Mouse (Mus musculus) heart, postnatal 36 days (tissue): Measurements from ENCODE around the gene 2610528J11Rik. TPM values are rescaled to one million over a fixed set of nuclear protein-coding genes. Genes with fewer than 3 reads are reported as not detected.

ENCODE experiments used
- total RNA-seq, 2 experiments: library from RNA; stranded (reverse); gene quantifications; 2 replicates each; pipeline ENCODE4 v1.2.3; 2021

The 2610528J11Rik gene
- total RNA-seq, 2 experiments from 2014 or later = not detected

Other genes with a start within 250 kb of the 2610528J11Rik start
- gene Ptprf, start 235.6 kb upstream of the 2610528J11Rik start, total RNA-seq = 1 to 10 TPM; 7.5 to 9.2 TPM
- gene Szt2, start 117.7 kb upstream of the 2610528J11Rik start, total RNA-seq = 10 to 100 TPM; 11.2 to 12.9 TPM
- gene Med8, start 117.7 kb upstream of the 2610528J11Rik start, total RNA-seq = 10 to 100 TPM; 36.7 to 44.2 TPM
- gene Elovl1, start 98.9 kb upstream of the 2610528J11Rik start, total RNA-seq = 10 to 100 TPM; 18.4 to 22.0 TPM
- gene Cdc20, start 89.6 kb upstream of the 2610528J11Rik start, total RNA-seq = 1 to 10 TPM; 1.8 to 2.4 TPM
- under 1 TPM; 0.16 to 0.17 TPM for gene Mpl, start 69.5 kb upstream of the 2610528J11Rik start, total RNA-seq
- gene Tie1, start 36.9 kb upstream of the 2610528J11Rik start, total RNA-seq = 10 to 100 TPM; 66.5 to 81.4 TPM
- gene Tmem125, start 17.0 kb downstream of the 2610528J11Rik start, total RNA-seq = under 1 TPM in 1 of 2 experiments, not detected in 1; 0.33 TPM
- gene Cfap57, start 93.8 kb downstream of the 2610528J11Rik start, total RNA-seq = under 1 TPM in 1 of 2 experiments, not detected in 1; 0.05 TPM
- gene Ebna1bp2, start 93.8 kb downstream of the 2610528J11Rik start, total RNA-seq = 10 to 100 TPM; 38.0 to 39.1 TPM
- not detected for gene Olfr62, start 132.0 kb downstream of the 2610528J11Rik start, total RNA-seq
- gene Olfr1342, start 165.8 kb downstream of the 2610528J11Rik start, total RNA-seq = not detected
- not detected for gene Olfr1341, start 176.5 kb downstream of the 2610528J11Rik start, total RNA-seq
- not detected for gene Olfr1340, start 193.1 kb downstream of the 2610528J11Rik start, total RNA-seq
- gene Olfr1339, start 205.2 kb downstream of the 2610528J11Rik start, total RNA-seq = not detected
- not detected for gene Olfr1338, start 231.7 kb downstream of the 2610528J11Rik start, total RNA-seq